Mouse (Mus musculus): Measurements from ENCODE around the gene Ngb.

Ngb gene

GRCm38 (mm10) chr12:87102165-87102631 lies at the start of gene Ngb:
Gene Ngb, minus strand, starts transcription at chr12:87102539.
- DNase-seq (ENCODE audit: low spot score): no peak

- DNase-seq (ENCODE audit: low spot score): no peak
These were observed 47.1 kb upstream of the Ngb start for GRCm38 (mm10) chr12:87149471-87149870.

- DNase-seq (ENCODE audit: low spot score): no peak
These were observed 45.8 kb upstream of the Ngb start for GRCm38 (mm10) chr12:87148136-87148535.

DNA sequence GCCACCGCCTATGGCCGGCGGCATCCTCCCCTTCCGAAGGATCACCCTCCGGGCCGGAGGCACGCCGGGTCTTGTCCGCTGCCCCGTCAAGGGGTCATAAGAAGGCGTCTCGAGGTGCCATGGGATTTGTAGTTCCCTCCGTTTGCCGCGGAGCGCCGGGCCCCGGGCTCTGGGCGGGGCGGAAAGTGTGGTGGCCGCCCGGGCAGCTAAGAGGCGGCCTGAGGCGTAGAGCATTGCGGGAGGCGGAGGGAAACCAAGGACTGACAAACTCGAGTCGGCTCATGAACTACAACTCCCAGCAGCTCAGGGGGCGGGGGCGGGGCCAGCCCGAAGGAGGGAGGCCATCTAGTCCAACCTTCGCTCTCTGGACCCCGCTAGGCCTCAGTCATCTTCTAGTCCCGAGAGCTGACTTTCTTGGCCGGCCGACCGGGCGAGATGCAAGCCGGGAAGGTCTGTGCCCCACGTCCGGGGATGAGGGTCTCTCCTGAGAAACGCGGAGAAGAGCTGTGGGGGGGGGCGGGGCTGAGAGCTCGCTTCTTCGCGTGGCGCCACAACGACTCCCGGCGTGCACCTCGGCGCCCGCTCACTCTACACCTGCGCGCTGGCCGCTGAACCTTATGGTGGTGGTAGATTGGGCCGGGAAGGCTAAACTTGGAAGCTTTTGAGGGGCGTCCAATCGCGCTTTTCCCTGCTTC lies 45.2 kb upstream of the Ngb start, which contains the start of gene Pomt2:
Pomt2 (minus strand) TSS at position 574 of the 695 bp plus-strand sequence.
- DNase-seq (ENCODE audit: low spot score): peak; percentile 93

DNA sequence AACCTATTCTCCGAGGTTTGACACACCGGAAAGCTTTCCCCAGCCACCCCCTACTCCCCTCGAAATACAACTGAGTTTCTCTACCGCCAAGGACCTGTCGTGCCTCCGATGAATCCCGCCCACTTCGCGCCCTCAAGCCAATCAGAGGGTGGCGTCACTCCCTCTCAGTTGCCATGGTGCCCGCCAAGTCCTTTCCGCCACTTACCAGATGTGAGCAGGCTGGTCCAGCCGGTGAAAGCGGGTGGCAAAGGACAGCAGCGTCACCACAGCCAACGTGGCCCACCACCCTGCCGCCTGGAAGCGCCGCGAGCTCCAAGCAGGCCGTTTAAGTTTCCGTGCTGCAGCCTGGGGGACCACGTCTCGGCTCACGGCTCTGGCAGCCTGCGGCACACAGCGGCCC lies 44.6 kb upstream of the Ngb start, which contains the start of gene Gstz1:
Gstz1 (plus strand) TSS at position 200 of the 400 bp plus-strand sequence.
- peak; percentile 85 for DNase-seq (ENCODE audit: low spot score)

- no peak for DNase-seq (ENCODE audit: low spot score)
These were observed 39.8 kb upstream of the Ngb start for GRCm38 (mm10) chr12:87142156-87142555.

DNA sequence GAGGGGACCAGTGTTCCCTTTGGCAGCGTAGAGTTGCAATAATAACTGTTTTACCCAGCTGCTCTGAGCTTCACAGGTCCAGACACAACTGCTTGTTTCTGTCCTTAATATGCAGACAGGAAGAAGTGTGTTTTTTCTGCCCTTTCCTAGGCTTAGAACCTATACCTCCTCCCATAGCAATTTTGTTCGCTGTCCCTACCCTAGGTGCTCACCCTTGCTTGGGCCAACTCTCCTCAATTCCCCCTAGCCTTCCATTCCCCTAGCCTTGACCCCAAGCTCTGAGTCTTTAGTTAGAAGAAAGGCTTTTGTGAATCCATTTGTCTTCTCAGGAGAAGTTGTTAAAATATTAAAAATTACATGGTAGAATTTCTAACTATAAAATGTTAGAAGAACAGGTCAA lies 36.4 kb upstream of the Ngb start:
- DNase-seq (ENCODE audit: low spot score): no peak

- DNase-seq (ENCODE audit: low spot score): no peak
These were observed 36.0 kb upstream of the Ngb start for GRCm38 (mm10) chr12:87138342-87138701.

DNA sequence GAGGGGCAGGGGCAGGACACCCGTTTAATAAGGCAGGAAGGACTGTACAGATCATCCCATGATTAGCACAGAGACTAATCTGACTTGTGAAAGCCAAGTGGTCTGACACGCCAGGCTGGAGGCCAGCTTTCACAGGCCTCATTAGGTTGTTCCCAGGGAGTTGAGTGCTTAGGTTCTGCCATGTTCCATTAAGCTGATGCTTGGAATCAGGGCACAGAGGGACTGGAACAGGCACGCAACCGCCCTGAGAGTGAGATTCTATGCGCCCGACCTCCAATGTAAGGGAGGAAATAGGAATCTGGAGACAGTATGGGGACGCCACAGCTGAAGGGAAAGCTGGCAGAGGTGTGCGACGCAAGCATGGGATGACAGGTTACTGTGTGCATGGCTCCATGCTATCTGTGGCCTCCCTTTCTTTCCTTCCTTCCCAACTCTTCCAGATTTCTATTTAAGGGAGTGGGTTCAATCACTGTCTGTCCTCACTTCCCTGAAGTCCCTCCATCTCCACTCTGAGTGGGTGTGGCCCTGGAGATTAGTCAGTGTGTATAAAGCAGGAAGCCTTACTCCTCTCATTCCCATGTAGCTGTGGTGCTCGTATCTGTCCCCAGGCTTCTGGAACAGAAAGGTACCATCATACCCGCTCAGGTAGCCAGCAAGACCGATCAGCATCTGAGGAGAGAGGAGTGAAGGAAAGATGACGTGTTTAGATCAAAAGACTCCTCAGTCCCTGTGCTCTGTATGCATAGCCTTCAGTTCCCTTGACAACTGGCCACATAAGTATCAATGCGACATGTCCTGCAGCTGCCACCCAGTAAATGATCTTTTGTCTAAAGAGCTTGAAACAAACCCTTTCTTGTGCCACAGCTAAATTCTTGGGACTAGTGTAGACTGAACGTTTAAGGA lies 35.4 kb upstream of the Ngb start:
- DNase-seq (ENCODE audit: low spot score): no peak

GRCm38 (mm10) chr12:87132784-87133183 lies 30.4 kb upstream of the Ngb start:
- no peak for DNase-seq (ENCODE audit: low spot score)

DNA sequence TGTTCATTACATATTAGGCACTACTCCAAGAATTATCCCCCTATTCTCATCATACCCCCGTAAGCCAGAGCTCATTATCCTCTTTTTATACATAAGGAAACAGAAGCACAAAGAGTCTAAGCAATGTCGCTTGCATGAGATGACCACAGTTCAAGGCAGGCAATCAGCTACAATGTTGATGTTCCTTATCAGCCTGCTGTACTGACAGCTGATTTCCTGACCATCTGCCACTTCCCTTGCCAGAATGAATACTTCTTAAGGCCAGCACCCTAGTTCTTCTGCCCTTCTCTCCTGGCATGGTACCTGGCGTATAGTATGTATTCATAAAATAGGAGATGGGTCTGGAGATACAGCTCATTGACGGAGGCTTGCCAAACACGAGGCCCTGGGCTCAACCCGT lies 29.9 kb upstream of the Ngb start:
- DNase-seq (ENCODE audit: low spot score): no peak

GRCm38 (mm10) chr12:87131619-87132018 lies 29.3 kb upstream of the Ngb start:
- DNase-seq (ENCODE audit: low spot score): peak; percentile 32

DNA sequence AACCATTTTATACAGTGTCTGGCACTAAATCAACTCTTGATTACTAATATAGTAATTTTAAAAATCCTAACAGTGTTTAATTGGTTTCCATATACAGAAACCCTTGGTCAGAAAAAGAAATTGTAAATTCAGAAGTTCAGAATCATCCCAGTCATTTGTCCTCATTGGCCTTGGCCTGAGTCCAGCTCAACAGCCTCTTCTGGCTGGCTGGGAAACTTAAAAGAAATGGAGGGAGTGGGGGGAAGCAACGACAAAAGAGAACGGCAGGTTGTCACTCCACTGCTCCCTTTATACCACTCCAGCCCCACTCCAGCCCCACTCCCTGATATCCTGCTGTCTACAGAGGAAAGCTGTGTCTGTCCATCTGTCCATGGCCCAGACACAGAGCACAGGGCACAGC lies 28.8 kb upstream of the Ngb start:
- no peak for DNase-seq (ENCODE audit: low spot score)

GRCm38 (mm10) chr12:87130224-87130623 lies 27.9 kb upstream of the Ngb start:
- DNase-seq (ENCODE audit: low spot score): no peak

DNA sequence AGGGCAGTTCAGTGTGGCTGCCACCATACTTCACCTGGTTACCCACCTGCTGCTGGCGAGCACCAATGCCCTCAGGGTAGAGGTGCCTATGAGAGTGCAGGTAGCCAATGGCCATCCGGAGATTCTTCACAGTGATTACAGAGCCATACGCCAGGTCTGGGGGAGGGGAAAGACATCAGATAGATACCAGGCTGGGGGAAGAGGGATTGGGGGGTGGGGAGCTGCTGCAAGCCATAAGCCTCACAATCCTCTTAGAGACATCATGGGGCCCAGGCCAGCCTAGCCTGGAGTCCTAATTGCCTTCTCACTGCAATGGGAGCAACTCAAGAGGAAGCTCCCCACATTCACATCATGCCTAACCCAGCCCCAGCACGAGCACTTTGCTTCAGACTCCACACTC lies 24.9 kb upstream of the Ngb start:
- DNase-seq (ENCODE audit: low spot score): no peak

- DNase-seq (ENCODE audit: low spot score): no peak
These were observed 19.7 kb upstream of the Ngb start for GRCm38 (mm10) chr12:87121918-87122589.

DNA sequence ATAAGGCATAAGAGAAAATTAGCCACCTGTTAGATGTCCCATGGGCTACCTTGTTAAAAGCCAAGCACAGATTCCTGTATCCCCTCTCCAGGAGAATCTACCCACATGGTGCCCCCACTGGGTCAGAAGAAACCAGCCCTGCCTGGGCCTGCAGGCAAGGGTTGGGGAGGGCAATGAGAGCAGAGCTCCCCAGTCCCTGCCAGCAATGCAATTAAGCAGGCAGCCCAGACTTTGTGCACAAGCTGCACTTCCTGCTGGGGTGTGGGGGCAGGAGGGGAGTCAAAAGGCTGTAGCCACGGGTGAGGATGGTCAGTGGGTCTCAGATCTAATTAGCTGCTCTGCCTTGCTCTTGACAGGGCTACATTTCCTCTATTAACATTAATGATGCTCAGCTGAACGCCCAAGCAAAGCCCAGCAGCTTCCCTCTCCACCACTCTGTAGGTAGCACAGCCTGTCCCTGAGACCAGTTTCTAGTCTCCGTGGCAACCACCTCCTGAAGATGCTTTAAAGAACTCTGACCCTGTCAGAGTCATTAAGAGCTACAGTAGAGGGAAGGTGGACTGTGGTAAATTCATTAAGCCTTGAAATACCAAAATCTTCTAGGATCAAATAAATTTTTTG lies 5.1 kb upstream of the Ngb start:
- peak; percentile 14 for DNase-seq (ENCODE audit: low spot score)

GRCm38 (mm10) chr12:87104796-87105195 lies 2.5 kb upstream of the Ngb start:
- no peak for DNase-seq (ENCODE audit: low spot score)

GRCm38 (mm10) chr12:87103471-87103870 lies 1.1 kb upstream of the Ngb start:
- DNase-seq (ENCODE audit: low spot score): no peak

DNA sequence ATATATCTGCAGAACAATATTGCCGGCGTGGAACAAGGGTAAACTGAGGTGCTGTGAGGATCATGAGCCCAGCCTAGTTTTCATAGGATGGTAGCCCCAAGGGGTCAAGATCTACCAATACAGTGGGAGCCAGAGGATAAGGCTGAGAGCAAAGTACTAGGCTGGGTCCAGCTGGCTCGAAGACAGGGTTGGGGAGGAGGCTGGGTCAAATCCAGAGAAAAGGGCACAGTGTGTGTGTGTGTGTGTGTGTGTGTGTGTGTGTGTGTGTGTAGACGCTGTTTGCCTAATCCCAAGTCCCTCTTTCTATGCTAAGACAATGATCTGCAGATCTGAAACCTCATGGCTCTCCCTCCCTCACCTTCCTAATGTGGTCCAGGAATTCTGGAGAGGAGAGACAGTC lies 2.0 kb downstream of the Ngb start:
- DNase-seq (ENCODE audit: low spot score): no peak

GRCm38 (mm10) chr12:87093671-87094070 lies 8.7 kb downstream of the Ngb start:
- no peak for DNase-seq (ENCODE audit: low spot score)

DNA sequence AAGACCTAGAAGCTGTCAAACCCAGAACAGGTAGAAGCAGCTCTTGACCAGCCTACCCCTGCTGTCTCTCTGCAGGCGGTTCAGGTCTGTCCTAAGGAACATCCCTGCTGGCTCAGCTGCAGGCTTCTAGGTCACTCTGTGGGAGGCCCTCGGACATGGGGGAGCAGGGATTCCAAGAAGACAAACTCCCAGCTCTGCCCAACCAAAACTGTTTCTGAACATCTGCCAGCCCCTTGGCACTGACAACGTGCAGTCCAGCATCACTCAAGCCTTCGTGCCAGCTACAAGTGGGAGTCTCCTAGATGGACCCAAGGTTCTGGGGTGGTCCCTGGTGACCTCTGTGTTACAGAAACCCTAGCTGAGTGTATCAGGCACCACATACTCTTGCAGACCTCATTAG lies 9.1 kb downstream of the Ngb start:
- DNase-seq (ENCODE audit: low spot score): no peak

All from MN1 (cell line).